Mouse (Mus musculus) left cerebral cortex, postnatal 14 days (tissue): ENCODE measurements around the gene Rbm5. TPM values are rescaled to one million over a fixed set of nuclear protein-coding genes. Genes with fewer than 3 reads are reported as not detected.

Source experiments
- total RNA-seq, 2 experiments: library from RNA; stranded (reverse); gene quantifications; 2 replicates each; pipeline ENCODE4 v1.2.3; 2021

Gene Rbm5
- total RNA-seq, 2 experiments from 2014 or later: 147 to 166 TPM

Other genes starting within 250 kb of the Rbm5 start
- 10 to 100 TPM; 33.0 to 35.3 TPM for gene Tmem115, start 237.1 kb downstream of the Rbm5 start, total RNA-seq
- gene Cyb561d2, start 228.8 kb downstream of the Rbm5 start, total RNA-seq: 10 to 100 TPM; 20.7 to 24.9 TPM
- 10 to 100 TPM; 38.4 to 39.2 TPM for gene Nprl2, start 228.8 kb downstream of the Rbm5 start, total RNA-seq
- 1 to 10 TPM; 2.3 to 3.1 TPM for gene Zmynd10, start 223.7 kb downstream of the Rbm5 start, total RNA-seq
- gene Rassf1, start 219.4 kb downstream of the Rbm5 start, total RNA-seq: 10 to 100 TPM; 14.0 to 14.6 TPM
- gene Tusc2, start 207.7 kb downstream of the Rbm5 start, total RNA-seq: 10 to 100 TPM; 77.2 to 79.0 TPM
- 10 to 100 TPM; 13.0 to 16.2 TPM for gene Hyal2, start 203.1 kb downstream of the Rbm5 start, total RNA-seq
- gene Hyal1, start 194.1 kb downstream of the Rbm5 start, total RNA-seq: 1 to 10 TPM; 4.9 to 6.3 TPM
- 1 to 10 TPM; 8.7 TPM for gene Naa80, start 192.1 kb downstream of the Rbm5 start, total RNA-seq
- gene Hyal3, start 190.2 kb downstream of the Rbm5 start, total RNA-seq: 1 to 10 TPM in 1 of 2 experiments, under 1 TPM in 1; 0.78 to 1.4 TPM
- 1 to 10 TPM; 8.9 to 9.7 TPM for gene Ifrd2, start 183.4 kb downstream of the Rbm5 start, total RNA-seq
- gene Sema3b, start 161.8 kb downstream of the Rbm5 start, total RNA-seq: 1 to 10 TPM; 3.2 to 3.8 TPM
- 100 to 1,000 TPM; 205 to 220 TPM for gene Gnai2, start 135.6 kb downstream of the Rbm5 start, total RNA-seq
- gene Slc38a3, start 101.5 kb downstream of the Rbm5 start, total RNA-seq: 10 to 100 TPM; 79.5 to 87.1 TPM
- gene Gnat1, start 91.3 kb downstream of the Rbm5 start, total RNA-seq: under 1 TPM; 0.42 to 0.66 TPM
- gene Sema3f, start 60.5 kb downstream of the Rbm5 start, total RNA-seq: 10 to 100 TPM; 11.7 to 16.2 TPM
- 10 to 100 TPM; 57.0 to 57.8 TPM for gene Rbm6, start 102.2 kb upstream of the Rbm5 start, total RNA-seq
- gene Mon1a, start 117.2 kb upstream of the Rbm5 start, total RNA-seq: 10 to 100 TPM; 21.2 to 21.9 TPM
- 1 to 10 TPM; 1.2 to 1.7 TPM for gene Mst1r, start 135.9 kb upstream of the Rbm5 start, total RNA-seq
- gene Actl11, start 157.5 kb upstream of the Rbm5 start, total RNA-seq: not detected
- 100 to 1,000 TPM; 382 to 398 TPM for gene Camkv, start 164.7 kb upstream of the Rbm5 start, total RNA-seq
- 10 to 100 TPM in 1 of 2 experiments, 1 to 10 TPM in 1; 9.3 to 12.0 TPM for gene Traip, start 179.1 kb upstream of the Rbm5 start, total RNA-seq
- 1 to 10 TPM; 3.6 to 4.2 TPM for gene Uba7, start 204.5 kb upstream of the Rbm5 start, total RNA-seq
- gene Gm20661, start 212.1 kb upstream of the Rbm5 start, total RNA-seq: under 1 TPM in 1 of 2 experiments, not detected in 1; 0.79 TPM
- gene Inka1, start 214.9 kb upstream of the Rbm5 start, total RNA-seq: 1 to 10 TPM; 2.7 to 3.1 TPM
- gene Cdhr4, start 221.5 kb upstream of the Rbm5 start, total RNA-seq: 1 to 10 TPM; 1.7 to 1.9 TPM
- 1 to 10 TPM; 2.1 to 3.2 TPM for gene Gm20662, start 225.4 kb upstream of the Rbm5 start, total RNA-seq
- 100 to 1,000 TPM; 175 to 179 TPM for gene Ip6k1, start 231.5 kb upstream of the Rbm5 start, total RNA-seq